Mouse (Mus musculus) adrenal gland, postnatal 36 days (tissue): ENCODE data around the gene Foxo4. TPM values are rescaled to one million over a fixed set of nuclear protein-coding genes. Genes with fewer than 3 reads are reported as not detected.

Source experiments
- DNase-seq, 2 experiments: peaks; one replicate each; pipeline ENCODE4 v3.0.0; 2021; ENCODE audit warnings: mixed read lengths in 1 of 2
- total RNA-seq, 2 experiments: library from RNA; stranded (reverse); gene quantifications; 2 replicates each; pipeline ENCODE4 v1.2.3; 2021

The Foxo4 gene
- total RNA-seq, 2 experiments from 2014 or later: 28.1 to 35.2 TPM

DNA sequence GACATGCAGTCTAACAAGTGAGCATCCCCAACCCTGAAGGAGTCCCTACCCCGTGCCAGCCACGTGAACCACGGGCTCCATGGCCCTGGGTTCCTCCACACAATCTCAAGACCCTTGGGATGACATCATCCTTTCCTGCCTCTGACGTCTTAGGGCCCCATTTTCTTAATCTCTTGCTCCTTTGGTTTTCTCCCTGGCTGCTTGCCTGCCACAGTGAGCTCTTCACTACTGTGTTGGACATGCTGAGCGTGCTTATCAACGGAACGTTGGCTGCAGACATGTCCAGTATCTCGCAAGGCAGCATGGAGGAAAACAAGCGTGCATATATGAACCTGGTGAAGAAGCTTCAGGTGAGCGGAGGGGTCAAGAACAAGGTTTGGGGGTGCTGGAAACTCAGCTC lies 35.8 kb downstream of the Foxo4 start:
- DNase-seq: no peak

DNA sequence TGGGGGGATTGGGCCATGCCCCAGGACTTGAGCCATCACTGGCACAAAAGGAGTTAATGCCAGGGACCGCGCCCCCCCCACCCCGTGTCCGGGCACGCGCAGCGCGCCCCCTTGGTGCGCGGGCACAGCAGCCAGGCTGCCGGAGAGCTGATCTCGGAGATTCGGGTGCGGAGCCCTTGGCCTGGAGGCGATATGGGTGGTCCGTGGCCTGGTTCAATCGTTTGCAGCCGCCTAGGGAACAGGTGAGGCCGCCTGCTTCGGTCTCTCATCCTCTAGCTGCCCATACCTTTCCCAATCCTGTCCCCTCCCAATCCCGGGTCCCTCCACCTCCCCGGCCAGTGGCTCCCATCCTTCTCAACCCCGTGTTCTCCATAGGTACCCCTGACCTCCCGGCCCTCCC lies 44.7 kb downstream of the Foxo4 start, which contains the start of gene Nlgn3:
Nlgn3 (plus strand) TSS at position 114 of the 400 bp plus-strand sequence.
- DNase-seq: peak; percentile 31 to 51

DNA sequence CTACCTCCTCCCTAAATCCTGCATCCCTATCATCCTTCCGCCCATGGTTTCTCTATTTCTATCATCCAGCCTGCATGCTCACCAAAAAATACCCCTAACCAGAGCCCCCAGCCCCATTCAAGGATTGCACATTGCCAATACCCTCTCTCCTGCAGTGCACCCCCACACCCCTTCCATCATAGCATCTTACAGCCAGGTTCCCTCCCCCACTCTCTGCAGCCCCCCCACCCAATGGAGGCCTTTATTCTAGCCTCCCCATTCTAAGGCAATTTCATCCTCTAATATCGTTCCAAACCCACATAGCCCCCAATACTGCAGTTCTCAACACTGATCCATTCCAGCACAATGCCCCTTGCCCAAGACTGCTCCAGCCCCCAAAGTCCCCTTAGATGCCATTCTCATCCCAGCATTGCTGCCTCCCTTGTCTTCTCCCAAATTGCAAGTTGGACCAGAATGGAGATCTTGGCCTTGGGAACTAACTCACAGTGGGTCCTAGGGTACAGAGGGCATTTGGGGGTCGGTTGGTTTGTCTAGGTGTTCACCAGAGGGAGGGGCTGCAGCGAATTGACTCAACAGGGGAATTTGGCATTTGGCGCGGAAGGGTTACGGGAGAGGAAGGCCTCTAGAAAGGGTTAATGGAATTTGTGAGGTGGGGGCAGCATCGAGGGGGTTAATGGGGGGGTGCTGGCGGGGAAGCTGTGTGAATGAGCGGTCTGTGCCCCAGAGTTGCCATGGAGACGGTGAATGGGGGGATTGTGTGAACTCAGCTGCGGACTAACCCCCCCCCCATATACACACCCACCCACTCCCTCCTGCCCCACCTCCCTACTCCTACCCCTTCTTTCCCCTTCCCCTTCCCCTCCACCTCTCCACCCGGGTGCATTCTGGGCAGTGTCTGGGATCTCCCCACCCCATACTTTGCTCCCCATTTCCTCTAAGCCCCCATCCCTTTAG lies 45.4 kb downstream of the Foxo4 start:
- DNase-seq: no peak

DNA sequence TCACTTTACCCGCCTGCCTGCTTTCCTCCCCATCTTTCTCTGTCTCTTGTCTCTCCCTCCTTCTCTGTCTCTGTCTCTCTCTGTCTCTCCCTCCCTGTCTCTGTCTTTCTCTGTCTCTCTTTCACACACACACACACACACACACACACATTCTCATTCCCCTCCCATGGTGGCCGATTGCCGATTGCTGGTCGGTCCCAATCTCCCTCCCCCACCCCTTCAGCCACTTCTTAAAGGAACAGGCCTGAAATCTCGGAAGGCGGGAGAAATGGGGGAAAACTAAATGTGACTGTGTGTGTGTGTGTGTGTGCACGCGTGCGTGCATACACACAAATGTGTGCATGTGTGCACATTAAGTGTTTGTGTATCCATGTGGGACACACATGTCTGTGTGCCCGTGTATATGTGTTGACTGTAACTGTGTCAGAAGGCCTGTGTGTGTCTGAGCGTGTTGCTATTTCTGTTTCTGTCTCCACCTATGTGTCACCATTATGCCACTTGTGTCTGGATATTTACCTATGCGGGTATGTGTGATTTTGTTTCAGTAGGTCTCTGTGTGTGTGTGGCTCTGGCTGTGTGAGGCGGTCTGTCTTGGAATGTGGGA lies 46.2 kb downstream of the Foxo4 start:
- DNase-seq: no peak

DNA sequence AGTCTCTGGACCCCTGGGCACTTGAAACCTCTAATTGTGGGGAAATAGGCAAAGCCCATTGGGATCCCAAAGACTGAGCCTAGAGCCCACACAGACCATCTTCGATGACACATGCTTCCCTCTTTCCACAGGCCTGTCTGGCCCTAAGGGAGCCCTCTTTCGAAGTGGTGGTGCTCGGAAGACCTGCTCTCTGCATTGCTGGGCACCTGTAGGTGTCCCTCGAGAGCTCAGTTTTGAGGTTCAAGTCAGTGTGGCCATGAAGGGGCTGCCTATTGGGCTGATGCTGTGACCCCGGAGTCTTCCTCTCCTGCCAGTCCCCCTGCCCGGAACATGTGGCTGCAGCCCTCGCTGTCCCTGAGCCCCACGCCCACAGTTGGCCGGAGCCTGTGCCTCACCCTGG lies 47.3 kb downstream of the Foxo4 start:
- DNase-seq: no peak

DNA sequence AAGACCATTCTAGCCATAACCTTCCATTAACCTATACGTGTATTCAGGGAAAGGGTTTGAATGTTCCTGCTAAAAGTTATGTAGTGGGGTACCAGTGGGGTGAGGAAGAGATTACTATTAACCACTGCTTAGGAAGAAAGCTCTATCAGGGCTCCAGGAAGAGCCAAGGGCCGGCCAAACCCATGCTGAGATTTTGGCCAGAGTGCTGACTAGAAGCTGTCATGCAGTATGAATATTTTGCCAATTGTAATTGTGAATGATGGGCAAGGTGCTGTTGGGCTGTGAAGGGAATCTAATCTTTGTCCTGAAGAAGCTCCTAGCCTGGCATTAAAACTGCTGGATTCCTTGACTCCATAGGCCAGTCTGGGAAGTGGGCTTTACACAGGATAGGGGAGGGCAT lies 50.3 kb downstream of the Foxo4 start:
- DNase-seq: no peak

DNA sequence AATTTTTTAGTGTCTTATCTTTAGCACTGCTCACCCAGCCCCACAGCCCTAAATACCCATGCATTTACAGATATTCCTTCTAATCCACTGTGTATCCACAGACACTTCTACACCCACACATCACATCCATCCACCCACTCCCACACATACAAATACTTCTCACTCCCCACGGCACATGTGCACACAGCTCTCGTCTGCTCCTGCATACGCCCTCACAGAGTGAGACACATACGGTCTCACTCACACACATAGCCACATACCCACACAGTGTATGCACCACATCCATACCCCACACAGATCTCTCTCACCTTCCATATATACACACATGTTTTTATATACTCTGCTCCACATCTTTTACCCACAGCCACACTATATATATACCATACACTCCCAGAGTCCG lies 55.0 kb downstream of the Foxo4 start:
- no peak for DNase-seq

Other genes starting within 250 kb of the Foxo4 start
- under 1 TPM in 1 of 2 experiments, not detected in 1; 0.13 TPM for gene Tex11, start 194.9 kb upstream of the Foxo4 start, total RNA-seq
- under 1 TPM; 0.40 to 0.79 TPM for gene Slc7a3, start 168.5 kb upstream of the Foxo4 start, total RNA-seq
- gene Snx12, start 32.0 kb upstream of the Foxo4 start, total RNA-seq: 10 to 100 TPM; 49.9 to 52.0 TPM
- not detected for gene Gm614, start 9.5 kb downstream of the Foxo4 start, total RNA-seq
- gene Il2rg, start 13.7 kb downstream of the Foxo4 start, total RNA-seq: 10 to 100 TPM in 1 of 2 experiments, 1 to 10 TPM in 1; 5.7 to 10.2 TPM
- gene Gm20489, start 14.5 kb downstream of the Foxo4 start, total RNA-seq: not detected
- 10 to 100 TPM; 32.2 to 35.1 TPM for gene Med12, start 19.5 kb downstream of the Foxo4 start, total RNA-seq
- gene Nlgn3, start 44.6 kb downstream of the Foxo4 start, total RNA-seq: 10 to 100 TPM; 18.5 to 28.4 TPM
- gene Gjb1, start 121.8 kb downstream of the Foxo4 start, total RNA-seq: under 1 TPM in 1 of 2 experiments, not detected in 1; 0.20 TPM
- gene Zmym3, start 166.3 kb downstream of the Foxo4 start, total RNA-seq: 10 to 100 TPM; 65.0 to 66.3 TPM
- gene Nono, start 174.8 kb downstream of the Foxo4 start, total RNA-seq: 100 to 1,000 TPM; 185 to 193 TPM
- under 1 TPM; 0.63 to 0.66 TPM for gene Itgb1bp2, start 194.6 kb downstream of the Foxo4 start, total RNA-seq